Mouse (Mus musculus) adrenal gland, postnatal 36 days (tissue): Measurements from ENCODE around the gene Actg2. TPM values are rescaled to one million over a fixed set of nuclear protein-coding genes. Genes with fewer than 3 reads are reported as not detected.
"Not testable (repeated sequence)": the region's sequence is repeated elsewhere in the genome, so short reads cannot be mapped to it uniquely, and the experiment has no call there.

Experiments used
- DNase-seq, 2 experiments: peaks; one replicate each; pipeline ENCODE4 v3.0.0; 2021; ENCODE audit warnings: mixed read lengths in 1 of 2
- long read RNA-seq, 2 experiments: library from polyadenylated mRNA; stranded (forward); transcript quantifications; one replicate each; pipeline ENCODE4 v2.0.0; 2021; ENCODE audit warnings: borderline sequencing depth in 2 of 2
- total RNA-seq, 2 experiments: library from RNA; stranded (reverse); gene quantifications; 2 replicates each; pipeline ENCODE4 v1.2.3; 2021

Gene Actg2
- total RNA-seq, result under 1 TPM; 0.30 to 0.76 TPM
- long read RNA-seq, experiment 1, result 0 reads
- long read RNA-seq, experiment 2, result 0 reads

GRCm38 (mm10) chr6:83536028-83536794 is at the start of gene Actg2:
Actg2 (minus strand) TSS chr6:83536265.
- DNase-seq, result no peak

- DNase-seq, result not testable (repeated sequence)
Measured at GRCm38 (mm10) chr6:83585328-83585727, 49.3 kb upstream of the Actg2 start.

GRCm38 (mm10) chr6:83583591-83583990 is 47.5 kb upstream of the Actg2 start:
- DNase-seq, result no peak

GRCm38 (mm10) chr6:83582938-83583270 is 46.8 kb upstream of the Actg2 start:
- peak; percentile 22 to 51 for DNase-seq

- no peak for DNase-seq
Measured at GRCm38 (mm10) chr6:83582135-83582937, 46.3 kb upstream of the Actg2 start.

GRCm38 (mm10) chr6:83577534-83577933 is 41.5 kb upstream of the Actg2 start:
- no peak for DNase-seq

- DNase-seq, result no peak
Measured at GRCm38 (mm10) chr6:83575609-83576008, 39.5 kb upstream of the Actg2 start.

GRCm38 (mm10) chr6:83572671-83573070 is 36.6 kb upstream of the Actg2 start, which contains the start of gene Stambp:
Stambp (minus strand) TSS chr6:83572729.
- peak in 1 of 2 experiments; percentile 16 for DNase-seq

- DNase-seq, result peak; percentile 93
Measured at GRCm38 (mm10) chr6:83571840-83572667, 36.0 kb upstream of the Actg2 start.

- DNase-seq, result no peak
Measured at GRCm38 (mm10) chr6:83568901-83569862, 33.1 kb upstream of the Actg2 start.

- DNase-seq, result no peak
Measured at GRCm38 (mm10) chr6:83555972-83556371, 19.9 kb upstream of the Actg2 start.

- no peak for DNase-seq
Measured at GRCm38 (mm10) chr6:83548346-83548745, 12.3 kb upstream of the Actg2 start.

GRCm38 (mm10) chr6:83545778-83546177 is 9.7 kb upstream of the Actg2 start:
- no peak for DNase-seq

- no peak for DNase-seq
Measured at GRCm38 (mm10) chr6:83541756-83542456, 5.8 kb upstream of the Actg2 start.

GRCm38 (mm10) chr6:83540017-83540416 is 4.0 kb upstream of the Actg2 start:
- DNase-seq, result no peak

GRCm38 (mm10) chr6:83536795-83537059 is 662 bp upstream of the Actg2 start:
- DNase-seq, result no peak

GRCm38 (mm10) chr6:83532608-83533007 is 3.5 kb downstream of the Actg2 start:
- no peak for DNase-seq

GRCm38 (mm10) chr6:83523194-83523593 is 12.9 kb downstream of the Actg2 start:
- no peak for DNase-seq

GRCm38 (mm10) chr6:83521784-83522183 is 14.3 kb downstream of the Actg2 start:
- DNase-seq, result no peak

- DNase-seq, result no peak
Measured at GRCm38 (mm10) chr6:83518637-83519036, 17.4 kb downstream of the Actg2 start.

- no peak for DNase-seq
Measured at GRCm38 (mm10) chr6:83515172-83515571, 20.9 kb downstream of the Actg2 start.
